Mouse (Mus musculus) mammary gland, adult 2 months (tissue): Measurements from ENCODE around the gene Cpeb3. TPM values are rescaled to one million over a fixed set of nuclear protein-coding genes. Genes with fewer than 3 reads are reported as not detected.

ENCODE experiments used
- polyA plus RNA-seq: library from polyadenylated mRNA; depleted of rRNA; stranded (reverse); fragments of >200 nt; gene quantifications from 2 replicates; pipeline ENCODE4 v1.2.3, GENCODE M21; 2012; ENCODE audit warnings: low replicate concordance; rRNA removed

Cpeb3 gene
- 8.9 and 20.0 TPM in 2 replicates for polyA plus RNA-seq

DNA sequence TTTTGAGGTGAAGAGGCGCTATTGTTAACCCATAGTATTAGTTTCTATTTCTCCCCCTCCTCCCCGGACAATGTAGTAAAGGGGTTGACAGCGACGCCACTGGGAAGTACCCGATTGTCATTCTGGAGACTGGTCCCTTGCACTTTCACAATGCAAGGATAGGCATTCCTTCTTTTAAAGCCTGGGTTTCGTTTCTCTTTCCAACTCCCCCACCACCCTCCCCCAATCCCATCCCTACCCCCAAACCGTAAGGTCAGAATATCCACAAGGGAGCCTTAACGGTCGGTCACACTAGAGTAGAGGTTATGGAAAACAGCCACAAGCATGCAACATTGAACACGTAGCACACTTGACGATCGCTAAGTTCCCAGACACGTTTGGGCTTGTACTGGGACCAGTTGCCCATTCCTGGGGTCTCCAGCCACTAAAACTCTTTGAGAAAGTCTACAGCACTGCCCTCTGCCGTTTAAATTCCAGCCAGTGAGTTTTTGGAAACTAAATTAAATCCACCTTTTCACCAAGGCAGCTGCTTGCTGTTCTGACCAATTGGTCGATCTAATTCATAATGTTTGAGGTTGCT lies at the start of gene Cpeb3:
Cpeb3 (minus strand) TSS at position 426 of the 580 bp plus-strand sequence.

GRCm38 (mm10) chr19:37207303-37208175 lies 862 bp downstream of the Cpeb3 start, which contains the start of gene March5:
Gene March5, plus strand, starts transcription at chr19:37207543.

Other genes with a start within 250 kb of the Cpeb3 start
- gene March5, start 1.1 kb downstream of the Cpeb3 start, polyA plus RNA-seq = 42.9 and 60.7 TPM in 2 replicates
- 15.1 and 52.9 TPM in 2 replicates for gene Ide, start 129.3 kb upstream of the Cpeb3 start, polyA plus RNA-seq
- gene Kif11, start 167.8 kb upstream of the Cpeb3 start, polyA plus RNA-seq = 0.54 and 1.1 TPM in 2 replicates
- gene Hhex, start 226.2 kb upstream of the Cpeb3 start, polyA plus RNA-seq = 7.6 and 65.5 TPM in 2 replicates